Mouse (Mus musculus): Measurements from ENCODE around the gene Rsad1.

The Rsad1 gene

GRCm38 (mm10) chr11:94548041-94548784 is 842 bp downstream of the Rsad1 start:
- no peak for DNase-seq (ENCODE audit: low spot score)

DNA sequence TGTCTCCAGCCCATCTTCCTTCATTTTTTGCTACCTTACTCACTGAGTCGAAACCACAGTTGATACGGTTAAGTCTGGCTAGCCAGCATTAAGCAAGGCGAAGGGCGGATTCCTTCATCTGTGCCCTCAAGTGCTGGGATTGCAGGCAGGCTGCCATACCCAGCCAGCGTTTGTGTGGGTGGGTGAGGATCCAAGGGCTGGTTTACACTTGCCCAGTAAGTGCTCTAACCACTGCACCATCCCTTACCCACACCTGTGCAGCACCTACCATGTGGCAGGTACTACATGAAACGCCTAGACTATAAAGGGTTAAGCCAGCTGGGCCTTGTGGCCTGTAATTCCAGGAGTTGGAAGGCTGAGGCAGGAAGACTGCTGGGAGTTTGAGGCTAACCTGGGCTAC is 1.8 kb downstream of the Rsad1 start:
- DNase-seq (ENCODE audit: low spot score): no peak

DNA sequence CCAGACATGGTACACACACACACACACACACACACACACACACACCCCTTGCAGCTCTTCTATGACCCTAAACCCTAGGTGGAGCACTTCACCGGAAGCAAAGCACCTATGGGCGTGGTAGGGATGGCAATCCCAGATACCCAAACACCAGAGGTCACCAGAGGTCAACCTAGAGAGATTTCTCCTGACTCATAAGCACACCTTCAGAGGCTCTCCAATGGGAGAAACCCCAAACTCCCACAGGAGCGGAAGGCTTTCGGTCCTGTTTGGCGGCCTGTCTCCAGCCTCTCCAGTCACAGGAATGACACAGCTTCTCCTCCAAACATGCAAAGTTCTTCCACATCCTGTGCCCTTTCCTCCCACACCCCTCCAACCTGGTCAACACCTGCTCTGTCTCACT is 2.7 kb downstream of the Rsad1 start:
- DNase-seq (ENCODE audit: low spot score): no peak

DNA sequence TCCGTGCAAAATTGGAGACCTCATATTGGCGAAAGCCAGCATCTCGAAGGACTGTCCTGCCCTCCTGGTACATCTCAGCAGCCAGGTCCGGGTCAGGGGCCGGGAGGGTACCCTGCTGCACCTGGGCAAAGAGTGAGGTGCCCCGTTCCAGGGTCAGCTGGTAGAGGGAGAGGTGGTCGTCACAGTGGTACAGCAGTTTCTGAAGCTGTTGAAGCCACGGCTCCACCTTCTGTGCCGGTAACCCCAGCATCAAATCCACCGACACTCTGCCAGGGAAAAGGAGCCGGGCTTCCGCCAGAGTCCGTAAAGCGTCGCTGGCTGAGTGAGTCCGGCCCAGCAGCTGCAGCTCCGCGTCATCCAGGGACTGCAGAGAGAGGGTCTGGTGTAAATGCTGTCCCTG is 4.6 kb downstream of the Rsad1 start:
- DNase-seq (ENCODE audit: low spot score): no peak

DNA sequence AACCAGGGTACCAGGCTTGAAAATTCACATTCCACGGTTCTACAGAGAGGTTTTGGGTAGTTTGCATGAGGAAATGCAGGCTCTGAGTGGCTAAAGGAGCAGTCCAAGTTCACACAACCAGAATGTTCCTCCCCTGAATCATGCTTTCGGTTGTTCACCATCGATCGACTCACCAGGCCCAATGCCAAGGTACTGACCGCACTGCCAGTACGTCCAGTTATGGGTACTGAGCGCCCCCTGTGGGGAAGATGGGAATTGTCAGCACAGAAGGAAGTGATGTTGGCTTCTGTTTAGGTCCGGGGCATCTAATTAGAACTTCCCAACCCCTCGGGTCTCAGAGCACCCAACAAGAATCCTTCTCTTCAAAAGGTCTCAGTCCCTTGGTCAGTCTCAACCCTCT is 5.1 kb downstream of the Rsad1 start:
- DNase-seq (ENCODE audit: low spot score): peak; percentile 38

DNA sequence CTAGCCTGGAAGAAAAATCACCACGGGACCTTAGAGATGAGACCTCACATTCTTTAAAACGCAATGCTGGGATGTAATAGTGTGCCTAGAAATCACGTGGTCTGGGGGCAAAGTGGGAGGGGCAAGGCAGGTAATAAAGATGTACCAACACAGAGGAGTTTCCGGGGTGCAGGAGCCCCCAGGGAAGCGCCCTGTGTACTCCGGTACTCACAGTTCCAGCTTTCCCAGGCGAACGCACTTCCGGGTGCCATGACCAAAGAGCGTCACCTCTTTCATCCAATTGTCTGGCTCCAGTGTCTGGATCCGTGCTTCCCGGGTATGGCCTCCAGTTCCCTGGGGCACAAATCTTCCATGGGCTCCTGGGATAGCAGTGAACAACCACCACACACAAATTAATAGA is 5.7 kb downstream of the Rsad1 start:
- DNase-seq (ENCODE audit: low spot score): no peak

DNA sequence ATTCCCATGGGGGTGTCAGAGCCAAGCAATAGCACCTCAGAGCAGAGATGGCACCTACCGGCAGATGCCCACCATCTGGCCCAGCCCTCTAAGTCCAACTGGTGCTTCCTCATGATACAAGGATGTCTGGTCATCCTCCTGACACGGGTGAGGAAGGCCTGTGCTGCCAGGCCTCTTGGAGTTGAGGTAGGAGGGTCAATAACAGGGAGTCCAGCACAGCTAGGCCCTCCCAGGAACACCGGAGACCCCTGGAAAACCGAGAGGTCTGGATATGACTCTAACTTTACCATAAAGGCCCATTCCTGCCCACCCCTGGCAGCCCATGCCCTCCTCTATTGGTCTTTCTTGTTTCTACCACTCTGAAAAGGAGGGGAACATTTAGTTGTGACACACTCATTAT is 6.7 kb downstream of the Rsad1 start:
- DNase-seq (ENCODE audit: low spot score): no peak

GRCm38 (mm10) chr11:94539761-94540160 is 9.3 kb downstream of the Rsad1 start:
- no peak for DNase-seq (ENCODE audit: low spot score)

- DNase-seq (ENCODE audit: low spot score): no peak
These were observed 10.2 kb downstream of the Rsad1 start for GRCm38 (mm10) chr11:94538733-94539292.

GRCm38 (mm10) chr11:94533171-94533570 is 15.9 kb downstream of the Rsad1 start:
- no peak for DNase-seq (ENCODE audit: low spot score)

GRCm38 (mm10) chr11:94528879-94529278 is 20.2 kb downstream of the Rsad1 start:
- no peak for DNase-seq (ENCODE audit: low spot score)

GRCm38 (mm10) chr11:94526171-94526879 is 22.7 kb downstream of the Rsad1 start:
- DNase-seq (ENCODE audit: low spot score): no peak

GRCm38 (mm10) chr11:94521219-94521843 is 27.7 kb downstream of the Rsad1 start, which contains the start of gene Mycbpap:
Mycbpap (minus strand) TSS chr11:94521742.
- peak; percentile 19 for DNase-seq (ENCODE audit: low spot score)

GRCm38 (mm10) chr11:94513452-94513851 is 35.6 kb downstream of the Rsad1 start:
- DNase-seq (ENCODE audit: low spot score): no peak

GRCm38 (mm10) chr11:94508976-94509375 is 40.1 kb downstream of the Rsad1 start:
- DNase-seq (ENCODE audit: low spot score): no peak

- no peak for DNase-seq (ENCODE audit: low spot score)
These were observed 47.6 kb downstream of the Rsad1 start for GRCm38 (mm10) chr11:94501482-94501881.

DNA sequence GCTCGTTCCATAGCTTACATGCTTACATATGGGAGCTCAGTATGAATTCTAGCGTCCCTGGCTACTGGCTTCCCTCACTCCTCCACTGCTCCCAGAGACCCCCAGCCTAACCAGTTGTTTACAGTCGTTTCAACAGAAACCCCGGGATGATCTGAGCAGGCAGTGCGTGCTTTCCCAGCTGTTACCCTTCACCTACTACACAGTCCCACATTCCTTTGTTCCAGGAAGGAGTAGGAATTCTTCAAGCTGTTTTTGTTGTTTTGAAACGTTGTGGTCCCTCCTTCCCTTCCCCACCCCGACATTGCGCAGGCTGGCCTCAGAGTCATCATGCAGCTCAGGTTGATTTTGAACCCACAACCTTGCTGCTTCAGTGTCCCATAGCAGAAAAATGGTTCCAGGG is 48.7 kb downstream of the Rsad1 start:
- DNase-seq (ENCODE audit: low spot score): no peak

- no peak for DNase-seq (ENCODE audit: low spot score)
These were observed 49.3 kb downstream of the Rsad1 start, which contains the start of gene Epn3 for GRCm38 (mm10) chr11:94499661-94500152. Epn3 (minus strand) TSS chr11:94499974.

DNA sequence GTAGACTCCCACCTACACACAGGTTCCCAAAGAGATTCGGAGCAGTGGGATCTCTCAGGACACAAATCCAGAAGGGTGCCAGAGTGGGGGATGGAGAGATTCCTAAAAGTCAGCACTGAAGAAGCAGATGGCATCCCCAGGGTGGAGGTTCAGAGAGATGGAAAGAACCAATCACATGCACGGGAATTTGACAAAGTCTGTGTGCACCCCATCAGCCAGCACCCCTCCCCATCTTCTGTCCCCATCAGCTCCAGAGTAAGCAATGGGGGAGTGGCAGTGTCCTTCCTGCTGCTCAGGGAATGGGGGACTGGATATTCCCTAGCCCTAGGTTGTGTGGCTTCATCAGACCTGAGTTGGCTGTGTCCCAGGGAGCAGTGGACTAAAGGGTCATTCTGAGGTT is 50.0 kb downstream of the Rsad1 start:
- DNase-seq (ENCODE audit: low spot score): no peak

DNA sequence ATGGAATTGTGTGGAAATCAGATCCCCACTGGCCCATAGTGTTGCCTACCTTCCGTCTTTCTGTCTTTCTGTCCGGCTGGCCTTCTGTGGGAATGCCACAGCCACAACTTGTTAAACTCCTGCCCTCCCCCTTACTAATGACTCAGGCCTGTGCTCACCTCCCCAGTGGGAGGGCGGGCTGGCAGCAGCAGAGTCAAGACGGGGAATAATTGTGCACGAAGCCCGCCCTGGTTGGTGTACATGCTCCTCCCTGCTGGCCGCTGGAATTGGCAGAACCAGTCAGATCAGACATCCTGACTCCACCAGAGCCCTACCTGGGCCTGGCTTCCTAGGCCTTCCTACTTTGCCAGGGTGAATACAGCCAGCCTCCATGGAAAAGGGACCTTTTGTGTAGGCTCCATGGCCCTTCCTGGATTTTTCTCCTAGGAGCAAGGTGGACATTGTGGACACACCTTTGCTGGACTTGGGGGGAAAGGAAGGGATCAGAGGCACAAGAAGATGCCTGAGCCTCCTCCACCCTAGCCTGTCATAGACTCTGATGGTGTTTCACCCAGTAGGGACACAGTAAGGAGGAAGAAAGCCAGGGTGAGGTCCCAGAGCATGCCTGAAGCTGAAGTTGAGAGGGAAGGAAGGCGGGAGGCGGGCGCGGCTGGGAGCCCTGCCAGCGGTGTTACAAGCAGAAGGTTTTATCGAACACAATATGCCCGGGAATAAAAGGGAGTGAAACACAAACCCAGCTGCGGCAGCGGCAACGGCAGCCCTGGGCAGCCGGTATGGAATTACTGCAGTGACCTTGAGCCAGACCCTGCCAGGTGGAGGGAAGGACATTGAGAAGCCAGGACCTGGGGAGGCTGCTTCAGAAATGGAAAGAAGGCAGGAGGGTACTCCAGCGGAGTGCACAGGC is 50.7 kb downstream of the Rsad1 start:
- no peak for DNase-seq (ENCODE audit: low spot score)

DNA sequence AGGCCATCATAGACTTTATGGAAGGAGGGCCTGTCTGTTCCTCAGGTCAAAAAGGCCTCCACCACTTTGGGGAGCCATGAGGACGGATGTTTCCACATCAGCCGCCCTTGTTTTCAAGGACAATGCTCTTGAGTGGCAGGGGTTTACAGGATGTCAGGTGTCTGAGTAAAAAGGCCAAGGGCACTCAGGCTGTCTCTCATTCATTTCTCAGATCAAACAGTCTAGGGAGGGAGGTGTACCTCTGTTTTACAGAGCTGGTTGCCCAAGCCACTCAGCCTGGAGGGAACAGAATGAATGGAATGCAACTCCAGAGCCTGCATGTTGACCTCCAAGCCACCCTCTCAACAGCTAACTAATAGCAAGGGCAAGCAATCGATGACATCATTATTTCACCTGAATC is 53.6 kb downstream of the Rsad1 start:
- DNase-seq (ENCODE audit: low spot score): no peak

DNA sequence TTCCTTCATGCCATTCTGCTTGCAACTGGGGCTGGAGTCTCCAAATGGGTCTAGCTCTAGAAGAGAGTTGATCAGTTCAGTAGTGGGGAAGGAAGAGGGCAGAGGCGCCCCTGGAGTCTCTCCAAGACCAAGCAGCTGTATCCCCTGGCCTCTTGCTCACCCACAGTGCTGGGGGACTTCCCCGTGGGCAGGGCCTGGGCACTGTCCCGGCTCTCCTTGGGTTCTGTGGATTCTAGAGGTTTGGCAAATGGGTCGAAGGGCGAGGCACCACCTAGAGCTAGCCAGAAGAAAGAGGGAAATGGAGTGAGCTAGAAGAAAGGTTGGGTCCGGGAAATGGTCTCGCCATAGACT is 57.3 kb downstream of the Rsad1 start:
- DNase-seq (ENCODE audit: low spot score): no peak
